Mouse (Mus musculus): Measurements from ENCODE around the gene Ccdc9. TPM values are rescaled to one million over a fixed set of nuclear protein-coding genes. Genes with fewer than 3 reads are reported as not detected.
A peak's percentile ranks its signal among the peaks of the same experiment; 100 is the strongest.
"Not testable (repeated sequence)": the region's sequence is repeated elsewhere in the genome, so short reads cannot be mapped to it uniquely, and the experiment has no call there.

Gene Ccdc9
- total RNA-seq, 4 experiments from 2014 or later = 48.7 to 119 (median 89.2) TPM

- not testable (repeated sequence) for DNase-seq
Observed at GRCm38 (mm10) chr7:16266593-16266992, 20.0 kb downstream of the Ccdc9 start.

- no peak for DNase-seq
Observed at GRCm38 (mm10) chr7:16265856-16266255, 20.7 kb downstream of the Ccdc9 start.

- no peak for DNase-seq
Observed at GRCm38 (mm10) chr7:16263843-16264242, 22.8 kb downstream of the Ccdc9 start.

- peak; percentile 56 for DNase-seq
Observed at GRCm38 (mm10) chr7:16263015-16263787, 23.4 kb downstream of the Ccdc9 start.

GRCm38 (mm10) chr7:16261097-16261496, 25.5 kb downstream of the Ccdc9 start:
- DNase-seq = no peak

GRCm38 (mm10) chr7:16259110-16259590, 27.4 kb downstream of the Ccdc9 start, which contains the start of gene C5ar1:
C5ar1 (minus strand) TSS chr7:16259540.
- DNase-seq = no peak

GRCm38 (mm10) chr7:16257830-16258229, 28.8 kb downstream of the Ccdc9 start:
- DNase-seq = no peak

GRCm38 (mm10) chr7:16255963-16256362, 30.6 kb downstream of the Ccdc9 start:
- DNase-seq = not testable (repeated sequence)

- no peak for DNase-seq
Observed at GRCm38 (mm10) chr7:16254195-16254594, 32.4 kb downstream of the Ccdc9 start.

GRCm38 (mm10) chr7:16250687-16251086, 35.9 kb downstream of the Ccdc9 start:
- DNase-seq = no peak

- no peak for DNase-seq
Observed at GRCm38 (mm10) chr7:16245958-16246357, 40.6 kb downstream of the Ccdc9 start.

GRCm38 (mm10) chr7:16244067-16244466, 42.5 kb downstream of the Ccdc9 start, which contains the start of gene C5ar2:
C5ar2 (minus strand) TSS chr7:16244154.
- DNase-seq = no peak

GRCm38 (mm10) chr7:16242198-16242597, 44.4 kb downstream of the Ccdc9 start:
- DNase-seq = no peak

GRCm38 (mm10) chr7:16241787-16242186, 44.8 kb downstream of the Ccdc9 start:
- no peak for DNase-seq

GRCm38 (mm10) chr7:16240978-16241303, 45.7 kb downstream of the Ccdc9 start:
- DNase-seq = no peak

GRCm38 (mm10) chr7:16240281-16240977, 46.2 kb downstream of the Ccdc9 start:
- no peak for DNase-seq

- DNase-seq = no peak
Observed at GRCm38 (mm10) chr7:16239554-16239997, 47.0 kb downstream of the Ccdc9 start.

- DNase-seq = no peak
Observed at GRCm38 (mm10) chr7:16229869-16230268, 56.7 kb downstream of the Ccdc9 start.

Other genes starting within 250 kb of the Ccdc9 start
- 10 to 100 TPM in 3 of 4 experiments, 1 to 10 TPM in 1; 7.2 to 16.9 (median 10.6) TPM for gene Bicra, start 238.9 kb downstream of the Ccdc9 start, total RNA-seq (2022)
- gene Zfp541, start 225.0 kb downstream of the Ccdc9 start, total RNA-seq (2022) = under 1 TPM in 3 of 4 experiments, not detected in 1; 0.10 to 0.28 (median 0.12) TPM
- gene Napa, start 188.3 kb downstream of the Ccdc9 start, total RNA-seq (2022) = 100 to 1,000 TPM; 175 to 194 (median 175) TPM
- gene Kptn, start 166.9 kb downstream of the Ccdc9 start, total RNA-seq (2022) = 10 to 100 TPM; 19.6 to 35.1 (median 30.2) TPM
- gene Slc8a2, start 157.0 kb downstream of the Ccdc9 start, total RNA-seq (2022) = 1 to 10 TPM; 2.8 to 5.5 (median 4.1) TPM
- 10 to 100 TPM; 11.5 to 27.5 (median 19.7) TPM for gene Meis3, start 111.7 kb downstream of the Ccdc9 start, total RNA-seq (2022)
- gene Dhx34, start 64.8 kb downstream of the Ccdc9 start, total RNA-seq (2022) = 10 to 100 TPM; 13.7 to 20.3 (median 16.9) TPM
- 1 to 10 TPM in 1 of 4 experiments, under 1 TPM in 3; 0.41 to 1.0 (median 0.75) TPM for gene C5ar2, start 42.6 kb downstream of the Ccdc9 start, total RNA-seq (2022)
- gene C5ar1, start 27.3 kb downstream of the Ccdc9 start, total RNA-seq (2022) = 1 to 10 TPM; 5.4 to 9.8 (median 8.4) TPM
- gene Inafm1, start 13.2 kb downstream of the Ccdc9 start, total RNA-seq (2022) = 10 to 100 TPM; 21.9 to 37.5 (median 28.8) TPM
- 10 to 100 TPM in 1 of 4 experiments, 1 to 10 TPM in 3; 4.3 to 10.1 (median 5.2) TPM for gene Bbc3, start 21.6 kb upstream of the Ccdc9 start, total RNA-seq (2022)
- gene Sae1, start 101.0 kb upstream of the Ccdc9 start, total RNA-seq (2022) = 10 to 100 TPM; 64.0 to 78.2 (median 67.5) TPM
- 10 to 100 TPM; 43.4 to 47.5 (median 46.2) TPM for gene Zc3h4, start 114.1 kb upstream of the Ccdc9 start, total RNA-seq (2022)
- 10 to 100 TPM; 55.2 to 93.9 (median 72.1) TPM for gene Tmem160, start 166.0 kb upstream of the Ccdc9 start, total RNA-seq (2022)
- gene Npas1, start 190.9 kb upstream of the Ccdc9 start, total RNA-seq (2022) = under 1 TPM in 1 of 4 experiments, not detected in 3; 0.48 TPM

All from adrenal gland, adult 8-10 months (tissue).